ENCODE assay signal across 9 mouse cellular contexts in the genomic region with DNA sequence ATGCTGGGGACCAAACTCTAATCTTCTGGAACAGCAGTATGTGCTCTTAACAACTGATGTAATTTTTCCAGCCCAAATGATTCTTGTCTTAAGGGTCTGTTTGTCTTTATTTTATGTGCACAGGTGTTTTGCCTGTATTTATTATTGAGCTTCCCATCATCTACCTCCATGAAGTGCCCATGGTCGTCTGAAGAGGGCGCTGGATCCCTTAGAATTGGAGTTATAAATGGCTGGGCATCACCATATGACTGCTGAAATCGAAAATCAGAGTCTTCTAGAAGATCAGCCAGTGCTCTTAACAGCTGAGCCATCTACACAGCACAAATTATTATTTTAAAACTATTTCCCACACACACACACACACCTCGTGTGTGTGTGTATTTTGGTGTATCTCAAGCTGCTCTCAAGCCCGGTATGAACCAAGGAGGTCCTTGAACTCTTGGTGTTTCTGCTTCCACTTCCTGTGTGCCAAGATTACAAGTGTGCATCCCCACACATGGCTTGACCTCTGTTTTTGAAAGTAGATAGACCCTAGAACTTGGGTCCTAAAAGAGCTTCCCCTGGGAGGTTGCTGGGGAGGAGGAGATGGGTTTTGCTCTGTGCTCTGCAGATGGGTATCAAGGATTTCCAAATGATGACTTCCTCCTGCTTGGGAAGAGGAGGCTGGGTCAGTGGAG. TPM values are rescaled to one million over a fixed set of nuclear protein-coding genes. Genes with fewer than 3 reads are reported as not detected.
A peak's percentile ranks its signal among the peaks of the same experiment; 100 is the strongest.
DNase-seq lines count a peak whose midpoint lies in the region; ATAC-seq and TF ChIP-seq lines count a peak whose summit lies in the region.
"Had no signal": no experiment of that assay in that cellular context is flagged by ENCODE, and none has a peak within 500 bp of the region (broad histone marks: within the 10 kb centered on the region; RNA-seq: fewer than 3 reads in every experiment).

No protein-coding gene starts in this region.

- no peak for ATAC-seq in kidney, postnatal 0 days (replicated peaks; ENCODE audit: low FRiP score, low read depth)
- ATAC-seq in midbrain, embryonic 15.5 days (replicated peaks): no peak

- no peaks in the 10 kb centered on the region for H3K9me3 ChIP-seq in kidney, postnatal 0 days (replicated peaks; ENCODE audit: low read length)
- peaks cover 6% of the 10 kb centered on the region; the same call in 1 of the 2 replicates for H3K9me3 ChIP-seq in E14TG2a.4 (ENCODE audit: low read length)
- no peaks in the 10 kb centered on the region for H3K9me3 ChIP-seq in midbrain, embryonic 15.5 days

- peak; percentile 53; the same call in 1 of the 2 replicates for TF ChIP-seq CTCF in kidney, postnatal 0 days (IDR thresholded peaks at IDR 0.05; ENCODE audit: low read depth)
- TF ChIP-seq CTCF in E14TG2a.4 (conservative IDR thresholded peaks at IDR 0.05; ENCODE audit: low read length): peak; percentile 47

- H3K9ac ChIP-seq in kidney, postnatal 0 days (ENCODE audit: low read depth, low read length): no peak overlapping the region
- H3K9ac ChIP-seq in midbrain, embryonic 15.5 days: no peak overlapping the region

- H3K27me3 ChIP-seq in kidney, postnatal 0 days (ENCODE audit: insufficient read depth, low read length): no peaks in the 10 kb centered on the region
- peaks cover 40% of the 10 kb centered on the region for H3K27me3 ChIP-seq in E14TG2a.4 (ENCODE audit: insufficient read depth, low read length)
- no peaks in the 10 kb centered on the region for H3K27me3 ChIP-seq in splenic B cell, adult 2 months (ENCODE audit: control insufficient read depth, insufficient read depth, low read length, poor library complexity, severe bottlenecking)
- peaks cover 20% of the 10 kb centered on the region for H3K27me3 ChIP-seq in midbrain, embryonic 15.5 days (replicated peaks)

- no peaks in the 10 kb centered on the region for H3K36me3 ChIP-seq in kidney, postnatal 0 days (ENCODE audit: insufficient read depth, low read length)
- no peaks in the 10 kb centered on the region for H3K36me3 ChIP-seq in E14TG2a.4 (ENCODE audit: insufficient read depth, low read length)
- H3K36me3 ChIP-seq in splenic B cell, adult 2 months (ENCODE audit: control insufficient read depth, insufficient read depth, low read length, poor library complexity, severe bottlenecking): no peaks in the 10 kb centered on the region
- H3K36me3 ChIP-seq in midbrain, embryonic 15.5 days (replicated peaks): no peaks in the 10 kb centered on the region

- DNase-seq in kidney, postnatal 0 days (ENCODE audit: low spot score): no peak
- DNase-seq in kidney, adult 11 months: no peak
- DNase-seq in adipocyte (ENCODE audit: low spot score): peak; percentile 30
- peak; percentile 68 for DNase-seq in layer of hippocampus, postnatal 10 days (ENCODE audit: low spot score in 2 of 2)
- peak; percentile 81 for DNase-seq in splenic B cell, adult 2 months (ENCODE audit: low read depth, low spot score)
- no peak for DNase-seq in heart, adult 11 months

- no peak overlapping the region for H3K4me2 ChIP-seq in kidney, postnatal 0 days (ENCODE audit: low read length)
- H3K4me2 ChIP-seq in midbrain, embryonic 15.5 days: no peak overlapping the region

- no peak overlapping the region for H3K4me3 ChIP-seq in kidney, postnatal 0 days (replicated peaks; ENCODE audit: low read depth, low read length)
- H3K4me3 ChIP-seq in E14TG2a.4 (replicated peaks; ENCODE audit: low read length): no peak overlapping the region
- no peak overlapping the region for H3K4me3 ChIP-seq in midbrain, embryonic 15.5 days

- H3K27ac ChIP-seq in kidney, postnatal 0 days: no peak overlapping the region
- no peak overlapping the region for H3K27ac ChIP-seq in midbrain, embryonic 15.5 days

- WGBS in kidney, postnatal 0 days: 26% methylated on average over 5 of the region's 5 CpGs
- WGBS in midbrain, embryonic 15.5 days: 26% methylated on average over 5 of the region's 5 CpGs

- peaks cover 2% of the 10 kb centered on the region; the same call in 1 of the 2 replicates for H3K4me1 ChIP-seq in kidney, postnatal 0 days (replicated peaks; ENCODE audit: insufficient read depth, low read length)
- H3K4me1 ChIP-seq in E14TG2a.4 (replicated peaks; ENCODE audit: low read depth, low read length): peaks cover 17% of the 10 kb centered on the region
- peaks cover 13% of the 10 kb centered on the region for H3K4me1 ChIP-seq in midbrain, embryonic 15.5 days

RNA-seq across cellular contexts. Expression of a gene that starts 5.0 kb away (rescaled TPM):
- 0.05 TPM in 2 replicates for polyA plus RNA-seq in kidney, postnatal 0 days (2015; fragmentation: Nextera tagmentation; extraction: Ambion mirVana)
- under 1 TPM; 0.40 to 0.43 TPM for total RNA-seq in layer of hippocampus, postnatal 10 days (2021)
- 0.05 and 0.10 TPM in 2 replicates for polyA plus RNA-seq in midbrain, embryonic 15.5 days (2015; fragmentation: Nextera tagmentation; extraction: Ambion mirVana)
- polyA plus RNA-seq: limb, embryonic 11.5 days had no signal

RNA-seq across cellular contexts. Expression of a gene that starts 8.9 kb away (rescaled TPM):
- polyA plus RNA-seq in kidney, postnatal 0 days (2015; fragmentation: Nextera tagmentation; extraction: Ambion mirVana): 3.2 and 3.3 TPM in 2 replicates
- total RNA-seq in layer of hippocampus, postnatal 10 days (2021): 10 to 100 TPM; 19.3 to 21.1 TPM
- polyA plus RNA-seq in midbrain, embryonic 15.5 days (2015; fragmentation: Nextera tagmentation; extraction: Ambion mirVana): 9.2 TPM in 2 replicates

RNA-seq across cellular contexts. Expression of a gene that starts 41.7 kb away (rescaled TPM):
- 178 and 193 TPM in 2 replicates for polyA plus RNA-seq in kidney, postnatal 0 days (2015; fragmentation: Nextera tagmentation; extraction: Ambion mirVana)
- total RNA-seq in layer of hippocampus, postnatal 10 days (2021): 100 to 1,000 TPM; 191 to 195 TPM
- 224 and 234 TPM in 2 replicates for polyA plus RNA-seq in midbrain, embryonic 15.5 days (2015; fragmentation: Nextera tagmentation; extraction: Ambion mirVana)

Comparison
In these comparisons a context has a peak if more than half of its experiments do, and no peak if none do; other contexts are left out.
1. DNase-seq: peak in adipocyte (single experiment), layer of hippocampus, postnatal 10 days (2 of 2) and splenic B cell, adult 2 months (single experiment); none in kidney, postnatal 0 days (single experiment), kidney, adult 11 months (single experiment) and heart, adult 11 months (single experiment).